Mouse (Mus musculus) intestine, embryonic 15.5 days (tissue): ENCODE results near the gene Adap1. TPM values are rescaled to one million over a fixed set of nuclear protein-coding genes. Genes with fewer than 3 reads are reported as not detected.

ENCODE experiments used
- ATAC-seq: fragments of 200-750 bp; cut with Nextera tagmentation; 2 replicates; pipeline ENCODE4 v1.8.0; 2017; ENCODE audit warnings: moderate TSS enrichment, moderate library complexity
- H3K27ac ChIP-seq: fragments of 300-500 bp; sonication (generic); 2 replicates; pipeline ENCODE4 v1.5.1; 2015; ENCODE audit warnings: mild to moderate bottlenecking, inconsistent platforms
- H3K27me3 ChIP-seq: fragments of 300-500 bp; sonication (generic); replicated peaks from 2 replicates; pipeline ENCODE4 v1.6.1; 2015; ENCODE audit warnings: inconsistent platforms
- H3K36me3 ChIP-seq: fragments of 300-500 bp; sonication (generic); 2 replicates; pipeline ENCODE4 v1.6.1; 2015; ENCODE audit warnings: inconsistent platforms
- H3K4me1 ChIP-seq: fragments of 300-500 bp; sonication (generic); replicated peaks from 2 replicates; pipeline ENCODE4 v1.6.1; 2015; ENCODE audit warnings: inconsistent platforms
- H3K4me2 ChIP-seq: fragments of 300-500 bp; sonication (generic); replicated peaks from 2 replicates; pipeline ENCODE4 v1.6.1; 2015; ENCODE audit warnings: mild to moderate bottlenecking, inconsistent platforms
- H3K4me3 ChIP-seq: fragments of 300-500 bp; sonication (generic); replicated peaks from 2 replicates; pipeline ENCODE4 v1.5.1; 2015; ENCODE audit warnings: inconsistent platforms
- H3K9ac ChIP-seq: fragments of 300-500 bp; sonication (generic); 2 replicates; pipeline ENCODE4 v1.6.1; 2015; ENCODE audit warnings: inconsistent platforms
- H3K9me3 ChIP-seq: fragments of 300-500 bp; sonication (generic); 2 replicates; pipeline ENCODE4 v1.6.1; 2016; ENCODE audit warnings: inconsistent platforms
- WGBS: fragments of 180-500 bp; shearing (Covaris S2); methylation state at CpG from one replicate; pipeline ENCODE4 v1.1.7; 2015; 5-methylcytosine and 5-hydroxymethylcytosine counted together
- polyA plus RNA-seq: library from polyadenylated mRNA; unstranded; fragments of >200 nt; fragmentation: Nextera tagmentation; extraction: Ambion mirVana; gene quantifications from 2 replicates; pipeline ENCODE4 v1.2.1, GENCODE M21; 2015

Gene Adap1
- polyA plus RNA-seq, 1 experiment from 2014 or later = 20.5 TPM

DNA sequence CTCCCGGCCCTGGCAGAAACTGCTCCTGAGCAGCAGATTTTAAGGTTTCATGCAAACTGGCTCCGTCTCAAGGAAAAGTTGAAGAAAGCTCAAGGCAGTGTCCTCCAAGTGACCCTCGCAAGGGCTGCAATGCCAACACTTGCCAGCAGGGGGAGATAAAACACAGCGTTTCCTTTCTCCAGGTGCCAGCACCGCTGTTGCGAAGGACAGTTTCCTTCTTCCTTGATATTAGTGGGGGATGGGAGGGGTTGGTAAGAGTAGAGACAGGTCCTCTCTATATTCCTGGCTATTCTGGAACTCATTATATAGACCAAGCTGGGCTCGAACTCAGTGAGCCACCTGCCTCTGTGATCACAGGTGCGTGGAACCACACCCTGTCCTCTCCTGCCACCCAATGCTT lies 6.3 kb upstream of the Adap1 start:
- Histone ChIP-seq H3K9ac (no peak overlapping the region), H3K4me2 (no peak overlapping the region), H3K36me3 (peaks cover 7% of the 10 kb centered on the region; the same call in 1 of the 2 replicates), H3K27me3 (0 out of 2 replicates have a peak, but pooled peaks cover 3% of the 10 kb centered on the region), H3K4me3 (no peak overlapping the region), H3K4me1 (peaks cover 8% of the 10 kb centered on the region; the same call in 1 of the 2 replicates), H3K27ac (peak overlapping the region; percentile 87), H3K9me3 (no peaks in the 10 kb centered on the region)
- 16% methylated on average over 8 of the region's 8 CpGs for WGBS
- peak; percentile 58 for ATAC-seq

DNA sequence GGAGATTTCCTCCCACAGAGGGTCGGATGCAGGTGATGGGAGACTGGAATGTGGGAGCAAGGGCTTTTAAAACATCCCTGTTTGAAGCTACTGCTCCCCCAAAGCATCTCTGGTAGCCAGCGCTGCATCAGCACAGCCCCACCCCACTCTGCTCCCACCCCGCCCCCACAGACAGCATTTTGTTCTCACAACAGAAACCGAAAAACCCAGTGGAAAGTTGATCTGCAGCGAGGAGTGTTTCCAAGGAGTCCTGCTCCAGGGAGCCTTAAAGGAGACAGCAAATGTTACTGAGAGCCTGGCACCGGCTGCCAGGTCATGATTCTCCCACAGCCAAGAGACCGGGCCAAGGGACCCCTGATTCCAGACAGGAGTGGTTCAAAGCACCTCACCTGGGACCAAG lies 5.3 kb upstream of the Adap1 start:
- Histone ChIP-seq H3K9me3 (no peaks in the 10 kb centered on the region), H3K4me3 (no peak overlapping the region), H3K4me1 (peaks cover 8% of the 10 kb centered on the region; the same call in 1 of the 2 replicates), H3K27ac (0 out of 2 replicates have a peak overlapping the region, but pooled peaks have one; percentile 13), H3K27me3 (peaks cover 7% of the 10 kb centered on the region; the same call in 1 of the 2 replicates), H3K4me2 (no peak overlapping the region), H3K9ac (no peak overlapping the region), H3K36me3 (0 out of 2 replicates have a peak, but pooled peaks cover 4% of the 10 kb centered on the region)
- no peak for ATAC-seq
- WGBS = 67% methylated on average over 7 of the region's 7 CpGs

DNA sequence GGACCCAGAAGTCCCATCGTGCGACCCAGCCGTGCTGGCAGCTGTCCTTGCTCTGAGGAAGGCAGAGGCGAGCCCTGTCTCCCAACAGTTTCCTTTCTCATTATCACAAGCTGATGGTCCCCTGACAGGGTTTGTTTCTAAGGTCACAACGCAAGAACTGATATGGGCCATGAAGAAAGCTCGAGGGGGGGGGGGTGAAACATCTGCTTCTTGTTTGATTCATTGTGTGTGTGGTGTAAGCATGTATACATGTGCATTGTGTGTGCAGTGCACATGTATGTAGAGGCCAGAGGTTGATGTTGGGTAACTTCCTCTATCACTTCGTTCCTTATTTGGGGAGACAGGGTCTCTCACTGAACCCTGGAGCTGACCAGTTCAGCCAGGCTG lies 2.2 kb upstream of the Adap1 start:
- H3K4me2 ChIP-seq = no peak overlapping the region
- H3K9ac ChIP-seq = no peak overlapping the region
- peaks cover 21% of the 10 kb centered on the region for H3K4me1 ChIP-seq
- H3K27me3 ChIP-seq = peaks cover 23% of the 10 kb centered on the region
- WGBS = 76% methylated on average over 7 of the region's 7 CpGs
- ATAC-seq = no peak
- no peaks in the 10 kb centered on the region for H3K9me3 ChIP-seq
- no peaks in the 10 kb centered on the region for H3K36me3 ChIP-seq
- no peak overlapping the region for H3K27ac ChIP-seq
- H3K4me3 ChIP-seq = no peak overlapping the region

DNA sequence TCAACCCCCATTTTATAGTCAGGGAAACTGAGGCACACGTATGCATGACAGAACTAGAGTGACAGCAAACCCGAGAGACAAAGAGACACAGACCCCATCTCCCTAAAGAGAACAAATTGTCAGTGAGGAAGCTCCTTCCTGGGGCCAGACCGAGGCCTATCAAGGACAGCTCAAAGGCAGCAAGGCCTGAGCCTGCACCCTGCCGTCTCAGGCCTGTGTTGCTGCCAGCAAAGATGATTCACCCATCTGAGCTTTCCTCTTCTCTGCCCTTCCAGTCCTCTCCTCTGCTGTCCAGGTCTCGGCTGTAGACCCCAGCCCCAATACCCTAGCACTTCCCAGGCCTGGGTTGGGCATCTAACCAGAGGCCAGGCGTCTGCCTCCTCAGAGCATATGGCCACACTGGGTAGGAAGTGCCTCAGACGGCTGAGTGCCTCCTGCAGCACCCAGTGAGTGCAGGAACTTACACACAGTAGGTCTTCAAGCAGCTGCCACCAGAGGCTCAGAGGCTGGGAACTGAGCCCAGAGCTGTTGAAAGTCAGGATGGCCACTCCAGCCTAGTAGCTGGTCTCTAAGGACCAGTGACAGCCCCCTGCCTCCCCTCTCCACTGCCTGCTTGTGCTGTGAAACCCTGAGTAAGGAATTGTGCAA lies 1.7 kb upstream of the Adap1 start:
- Histone ChIP-seq H3K9me3 (no peaks in the 10 kb centered on the region), H3K4me1 (peaks cover 21% of the 10 kb centered on the region), H3K27me3 (peaks cover 23% of the 10 kb centered on the region), H3K4me2 (no peak overlapping the region), H3K4me3 (no peak overlapping the region), H3K27ac (no peak overlapping the region), H3K36me3 (no peaks in the 10 kb centered on the region), H3K9ac (no peak overlapping the region)
- ATAC-seq = no peak
- WGBS = 74% methylated on average over 7 of the region's 7 CpGs

DNA sequence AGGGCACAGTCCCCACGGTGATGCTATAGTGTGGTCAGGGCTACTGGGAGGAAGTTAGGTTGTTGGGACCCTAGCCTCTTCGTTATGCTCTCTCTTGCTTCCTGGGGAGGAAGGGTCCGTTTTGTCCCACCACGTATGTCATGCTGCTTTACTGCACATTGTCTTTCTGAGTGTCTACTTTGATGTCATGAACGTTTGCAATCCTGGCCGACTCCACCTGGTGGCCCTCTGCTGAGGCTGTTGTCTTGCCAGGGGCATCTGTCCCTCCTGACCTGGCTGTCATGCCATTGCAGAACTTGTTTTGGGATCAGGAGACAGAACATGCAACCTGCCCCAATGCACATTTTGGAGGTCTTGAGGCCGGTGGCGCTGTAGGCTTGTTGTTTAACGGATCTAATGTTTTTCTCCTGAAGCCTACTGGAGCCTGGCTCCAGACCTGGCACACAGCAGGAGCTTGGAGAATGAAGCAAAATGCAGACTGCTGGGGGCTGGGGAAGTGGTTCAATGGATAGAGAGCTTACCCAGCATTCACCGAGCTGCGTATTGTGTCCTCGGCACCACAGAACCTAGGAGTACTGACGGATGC lies 782 bp upstream of the Adap1 start:
- Histone ChIP-seq H3K4me2 (peak overlapping the region; percentile 94; the same call in 1 of the 2 replicates), H3K27me3 (peaks cover 23% of the 10 kb centered on the region), H3K4me3 (no peak overlapping the region), H3K9me3 (no peaks in the 10 kb centered on the region), H3K36me3 (no peaks in the 10 kb centered on the region), H3K9ac (no peak overlapping the region), H3K4me1 (peaks cover 19% of the 10 kb centered on the region), H3K27ac (no peak overlapping the region)
- ATAC-seq = no peak
- WGBS = 69% methylated on average over 13 of the region's 13 CpGs

DNA sequence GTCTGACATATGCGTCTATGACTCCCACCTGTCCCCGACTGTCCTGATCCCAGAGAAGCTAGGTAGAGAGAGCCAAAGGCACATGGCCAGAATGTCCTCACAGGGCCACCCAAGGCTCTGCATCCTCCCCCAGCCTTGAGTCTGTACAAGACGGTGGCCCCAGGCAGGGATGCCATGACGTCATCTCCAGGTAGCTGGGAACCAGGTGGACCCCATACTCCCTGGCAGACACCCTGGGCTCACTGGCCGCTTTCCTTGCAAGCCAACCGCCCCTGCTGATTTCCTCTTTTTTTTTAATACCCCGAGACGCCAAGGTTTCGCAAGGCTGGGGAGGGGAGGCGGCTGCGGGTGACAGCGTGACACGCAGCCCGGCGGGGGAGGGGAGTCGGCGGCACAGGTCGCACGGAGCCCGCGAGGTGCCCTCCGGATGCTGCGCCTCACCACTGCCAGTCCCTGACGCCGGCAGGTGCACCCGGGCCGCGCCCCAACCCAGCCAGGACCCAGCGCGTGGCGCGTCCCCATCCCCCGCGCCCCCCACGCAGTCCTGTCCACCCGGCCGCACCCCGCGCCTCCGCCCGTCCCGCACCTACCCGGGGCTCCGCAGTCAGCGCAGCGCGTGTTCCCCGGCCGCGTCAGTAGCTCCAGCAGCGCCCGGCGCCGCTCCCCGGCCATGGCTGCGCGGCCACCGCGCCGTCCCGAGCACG lies 579 bp downstream of the Adap1 start:
- H3K27ac ChIP-seq = peak overlapping the region; percentile 13; the same call in 1 of the 2 replicates
- 1% methylated on average over 61 of the region's 62 CpGs for WGBS

DNA sequence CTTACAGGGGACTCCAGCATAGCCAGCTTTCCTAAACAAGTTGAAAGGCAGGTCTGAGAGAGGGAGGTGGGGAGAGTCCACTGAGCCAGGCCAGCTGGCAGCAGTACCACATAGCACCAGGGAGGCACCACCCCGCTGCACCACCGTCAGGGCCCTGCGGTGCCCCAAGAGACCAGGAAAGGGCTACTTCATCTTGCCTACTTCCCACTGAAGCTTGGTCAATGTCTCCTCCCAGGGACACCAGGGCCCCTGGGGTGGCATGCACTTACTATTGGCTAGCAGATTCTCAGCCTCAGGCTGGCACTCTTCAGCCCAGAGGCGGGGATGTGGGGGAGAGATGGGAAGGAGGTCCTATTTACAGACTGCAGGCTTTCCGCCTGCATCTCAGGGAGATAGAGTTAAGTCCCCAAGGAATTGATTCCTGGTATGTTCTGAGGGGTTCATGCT lies 1.4 kb downstream of the Adap1 start:
- Histone ChIP-seq H3K4me1 (peaks cover 16% of the 10 kb centered on the region), H3K9ac (peak overlapping the region; percentile 82), H3K4me3 (peak overlapping the region; percentile 70)

More for the DNA sequence above, 579 bp downstream of the Adap1 start:
- H3K4me1 ChIP-seq = peaks cover 16% of the 10 kb centered on the region
- peak overlapping the region; percentile 94 for H3K4me2 ChIP-seq
- H3K27me3 ChIP-seq = peaks cover 23% of the 10 kb centered on the region
- H3K9me3 ChIP-seq = no peaks in the 10 kb centered on the region
- H3K4me3 ChIP-seq = peak overlapping the region; percentile 70
- H3K36me3 ChIP-seq = no peaks in the 10 kb centered on the region
- ATAC-seq = peak; percentile 72
- H3K9ac ChIP-seq = peak overlapping the region; percentile 82

DNA sequence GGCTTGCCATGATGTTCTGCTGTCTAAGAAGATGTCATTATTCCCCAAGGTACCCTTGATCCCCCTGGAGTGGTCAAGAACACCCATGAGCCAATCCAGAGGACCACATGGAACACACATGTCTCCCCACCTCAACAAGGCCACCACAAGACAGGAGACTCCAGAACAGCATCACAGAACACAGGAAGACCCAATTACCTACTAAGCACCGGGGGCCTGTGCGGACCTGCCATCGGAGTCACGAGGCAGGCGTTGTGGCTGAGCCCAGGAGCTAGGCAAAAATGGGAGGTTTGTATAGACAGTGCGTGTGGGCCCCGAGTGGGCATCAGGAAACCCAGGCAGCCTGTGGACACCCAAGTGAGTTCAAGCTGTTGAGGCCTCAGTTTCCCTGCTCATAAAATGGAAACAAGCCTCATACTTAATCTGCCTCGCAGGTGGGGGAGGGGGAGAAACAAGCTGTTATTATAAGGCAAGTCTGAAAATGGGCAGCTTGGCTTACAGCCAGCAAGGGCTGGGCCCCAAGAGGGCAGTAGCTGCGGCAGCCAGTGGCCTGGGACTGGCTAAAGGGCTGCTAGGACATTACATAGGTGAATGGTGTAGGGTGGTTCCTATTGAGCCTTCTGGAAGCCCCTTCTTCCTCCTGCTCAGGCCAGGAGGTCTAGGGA lies 2.0 kb downstream of the Adap1 start:
- Histone ChIP-seq H3K27me3 (peaks cover 23% of the 10 kb centered on the region), H3K4me3 (peak overlapping the region; percentile 70), H3K36me3 (no peaks in the 10 kb centered on the region), H3K9ac (peak overlapping the region; percentile 82), H3K9me3 (no peaks in the 10 kb centered on the region), H3K27ac (no peak overlapping the region), H3K4me2 (peak overlapping the region; percentile 94), H3K4me1 (peaks cover 16% of the 10 kb centered on the region)
- no peak for ATAC-seq
- WGBS = 76% methylated on average over 9 of the region's 9 CpGs

More for the DNA sequence above, 1.4 kb downstream of the Adap1 start:
- Histone ChIP-seq H3K27me3 (peaks cover 23% of the 10 kb centered on the region), H3K36me3 (no peaks in the 10 kb centered on the region), H3K9me3 (no peaks in the 10 kb centered on the region), H3K4me2 (peak overlapping the region; percentile 94), H3K27ac (no peak overlapping the region)
- peak; percentile 37 for ATAC-seq
- 50% methylated on average over 5 of the region's 5 CpGs for WGBS

DNA sequence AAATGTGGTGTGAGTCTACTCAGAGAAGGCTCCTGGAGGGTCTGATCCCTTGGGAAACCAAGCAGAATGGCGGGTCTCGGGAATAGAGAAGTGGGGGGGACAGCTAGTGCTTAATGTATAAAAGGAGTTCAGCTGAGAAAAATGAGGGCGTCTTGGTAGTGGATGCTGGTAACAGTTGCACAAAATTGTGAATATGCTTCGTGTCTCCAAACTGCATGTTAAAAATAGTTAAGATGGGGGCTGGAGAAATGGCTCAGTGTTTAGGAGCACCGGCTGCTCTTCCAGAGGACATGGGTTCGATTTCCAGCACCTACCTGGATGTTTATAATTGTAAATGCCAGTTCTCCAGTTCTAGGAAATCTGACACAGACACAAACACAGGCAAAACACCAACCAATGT lies 4.1 kb downstream of the Adap1 start:
- no peak overlapping the region for H3K4me2 ChIP-seq
- H3K36me3 ChIP-seq = no peaks in the 10 kb centered on the region
- no peak overlapping the region for H3K9ac ChIP-seq
- H3K4me1 ChIP-seq = peaks cover 27% of the 10 kb centered on the region
- H3K4me3 ChIP-seq = no peak overlapping the region
- H3K27me3 ChIP-seq = peaks cover 20% of the 10 kb centered on the region
- H3K9me3 ChIP-seq = no peaks in the 10 kb centered on the region
- 84% methylated on average over 6 of the region's 6 CpGs for whole genome bisulfite sequencing
- no peak overlapping the region for H3K27ac ChIP-seq
- ATAC-seq = no peak

DNA sequence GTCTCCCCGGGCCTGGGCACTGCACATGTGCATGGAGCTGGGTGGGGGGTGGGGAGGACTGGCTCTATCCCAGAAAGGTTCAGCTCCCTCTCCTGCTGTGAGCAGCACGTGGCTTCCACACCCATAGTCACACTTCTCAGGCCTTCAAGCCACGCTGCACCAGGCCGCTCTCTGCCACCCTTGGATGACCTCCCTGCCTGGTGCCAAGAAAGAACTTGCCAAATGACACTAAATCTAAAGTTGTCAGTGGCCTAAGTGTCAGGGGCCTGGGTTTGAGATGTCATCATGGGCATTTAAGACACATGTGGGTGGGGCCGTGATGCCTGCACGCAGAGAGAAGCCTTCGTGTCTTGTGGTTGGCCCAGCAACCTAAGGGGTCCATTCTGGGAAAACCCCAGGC lies 5.0 kb downstream of the Adap1 start:
- H3K27me3 ChIP-seq = peaks cover 13% of the 10 kb centered on the region
- no peak overlapping the region for H3K4me3 ChIP-seq
- H3K9ac ChIP-seq = no peak overlapping the region
- H3K4me1 ChIP-seq = peaks cover 24% of the 10 kb centered on the region
- no peak overlapping the region for H3K4me2 ChIP-seq
- WGBS = 80% methylated on average over 7 of the region's 7 CpGs
- no peaks in the 10 kb centered on the region for H3K9me3 ChIP-seq
- ATAC-seq = no peak
- H3K36me3 ChIP-seq = no peaks in the 10 kb centered on the region
- no peak overlapping the region for H3K27ac ChIP-seq

DNA sequence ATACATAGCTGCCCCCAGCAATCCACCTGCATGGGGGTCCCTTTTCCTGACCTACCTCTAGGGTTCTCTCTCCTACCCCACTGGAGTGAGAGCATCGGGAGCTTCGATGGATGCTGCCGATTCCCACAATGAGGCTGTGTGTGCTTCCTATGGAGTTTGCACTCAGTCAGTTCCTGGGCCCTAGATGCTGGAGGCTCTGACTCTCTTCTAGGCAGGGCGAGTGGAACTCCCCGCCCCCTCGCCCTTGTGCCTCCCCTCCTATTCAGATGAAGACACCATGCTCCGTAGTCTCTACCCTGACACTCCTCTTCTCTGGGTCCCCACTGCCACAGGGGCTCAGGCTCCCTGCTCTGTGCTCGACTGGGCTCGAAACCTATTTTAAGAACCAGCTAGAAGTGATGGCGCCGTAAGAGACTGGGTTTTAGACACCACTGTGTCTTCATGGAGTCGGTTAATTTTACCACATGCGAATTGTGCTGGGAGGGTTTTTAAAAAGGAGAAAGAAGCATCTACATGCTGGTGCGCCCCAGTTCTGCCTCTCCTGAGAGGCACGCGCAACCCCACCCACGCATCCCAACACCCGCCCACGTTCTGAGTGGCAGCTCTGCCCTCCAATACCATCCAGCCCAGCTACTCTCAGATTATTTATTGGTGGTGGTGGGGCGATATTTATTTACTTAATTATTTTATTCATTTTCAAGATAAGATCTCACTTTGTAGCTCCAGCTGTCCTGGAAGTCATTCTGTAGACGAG lies 7.5 kb downstream of the Adap1 start:
- Histone ChIP-seq H3K36me3 (no peaks in the 10 kb centered on the region), H3K4me1 (peaks cover 19% of the 10 kb centered on the region; the same call in 1 of the 2 replicates), H3K9me3 (no peaks in the 10 kb centered on the region), H3K4me2 (peak overlapping the region; percentile 19; the same call in 1 of the 2 replicates), H3K4me3 (no peak overlapping the region), H3K9ac (no peak overlapping the region), H3K27ac (peak overlapping the region; percentile 83), H3K27me3 (no peaks in the 10 kb centered on the region)
- peak; percentile 27 for ATAC-seq
- 65% methylated on average over 21 of the region's 21 CpGs for WGBS
